Mouse (Mus musculus) gonadal fat pad, adult 2 months (tissue): ENCODE results near the gene Klhl34. TPM values are rescaled to one million over a fixed set of nuclear protein-coding genes. Genes with fewer than 3 reads are reported as not detected.

Source experiments
- DNase-seq: peaks from one replicate; pipeline ENCODE4 v3.0.0-alpha.2; 2012; ENCODE audit warnings: low read depth
- polyA plus RNA-seq: library from polyadenylated mRNA; depleted of rRNA; stranded (reverse); fragments of >200 nt; gene quantifications from 2 replicates; pipeline ENCODE4 v1.2.3, GENCODE M21; 2012; rRNA removed

The Klhl34 gene
- not detected in 2 replicates for polyA plus RNA-seq

- DNase-seq = no peak
These were observed at the start of gene Klhl34 for GRCm38 (mm10) chrX:157818207-157818920. Klhl34 (plus strand) TSS chrX:157818435.

DNA sequence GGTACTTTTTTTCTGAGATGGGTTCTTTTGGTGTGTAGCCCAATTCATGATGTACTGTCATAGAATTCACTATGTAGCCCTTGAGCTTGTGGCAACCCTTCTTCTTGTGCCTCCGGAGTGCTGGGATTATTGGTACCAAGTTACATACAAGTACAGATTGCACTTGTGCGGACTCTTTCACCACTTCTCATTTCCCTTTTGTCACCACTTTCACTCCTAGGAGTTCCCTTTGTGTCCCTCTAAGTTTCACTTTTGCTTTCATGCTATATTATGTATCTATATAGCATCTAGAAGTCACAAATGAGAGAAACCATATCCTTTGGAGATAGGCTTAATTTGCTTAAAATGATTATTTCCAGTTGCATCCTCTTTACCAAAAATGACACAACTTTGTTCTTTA, 16.6 kb upstream of the Klhl34 start:
- no peak for DNase-seq

DNA sequence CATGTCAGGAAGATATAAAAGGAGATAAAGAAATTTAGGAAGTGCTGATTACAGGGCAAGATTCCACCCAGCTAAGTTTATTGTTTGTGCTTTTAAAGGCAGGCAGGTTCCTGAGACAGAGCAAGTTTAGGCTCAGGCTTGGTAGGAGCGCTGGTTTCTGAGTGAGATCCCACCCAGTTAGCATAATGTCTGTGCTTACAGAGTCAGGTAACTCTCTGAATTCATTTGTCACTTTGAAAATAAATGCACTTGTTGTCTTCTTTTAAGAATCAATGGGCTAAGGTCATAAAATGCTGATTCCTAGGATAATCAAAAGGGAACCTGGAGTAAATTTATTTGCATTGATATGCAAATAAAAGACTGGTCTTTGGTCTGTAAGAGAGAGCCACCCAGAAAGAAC, 8.5 kb upstream of the Klhl34 start:
- no peak for DNase-seq

GRCm38 (mm10) chrX:157817571-157818206, 546 bp upstream of the Klhl34 start:
- DNase-seq = no peak

DNA sequence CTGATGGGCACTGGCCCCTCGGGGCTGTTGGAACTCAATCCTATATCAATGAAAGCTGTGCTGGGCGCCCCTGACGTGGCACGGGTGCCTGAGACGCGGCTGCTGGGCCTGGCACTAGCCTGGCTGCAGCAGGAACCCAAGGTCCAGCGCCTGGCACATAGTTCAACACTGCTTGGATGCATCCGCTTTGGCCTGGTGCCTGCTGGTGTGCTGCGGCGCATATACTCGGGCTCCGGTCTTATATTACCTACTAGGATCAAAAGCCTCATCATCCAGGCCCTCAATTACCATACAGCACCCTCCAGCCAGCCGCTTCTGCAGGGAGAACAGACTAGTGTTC, 656 bp downstream of the Klhl34 start:
- DNase-seq = no peak

DNA sequence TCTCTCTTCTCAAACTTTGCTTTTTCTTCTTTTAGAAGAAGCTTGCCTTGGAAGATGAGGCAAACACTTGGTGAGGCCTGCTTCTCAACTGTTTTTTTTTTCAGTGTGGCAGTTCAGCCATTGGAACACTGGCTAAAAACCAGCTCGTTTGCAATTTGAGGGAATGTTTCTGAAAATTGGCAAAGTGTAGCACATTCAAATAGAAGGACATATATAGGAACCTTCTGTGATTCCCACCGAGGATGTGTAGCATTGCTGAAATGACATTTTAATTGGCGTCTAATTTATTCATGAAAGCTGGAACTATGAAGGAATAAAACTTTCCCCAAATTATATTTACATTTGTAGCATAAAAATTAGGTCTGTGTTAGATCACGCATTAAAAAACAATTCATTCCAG, 11.7 kb downstream of the Klhl34 start:
- no peak for DNase-seq

Other genes with a start within 250 kb of the Klhl34 start
- not detected in 2 replicates for gene Yy2, start 249.4 kb upstream of the Klhl34 start, polyA plus RNA-seq
- gene Mbtps2, start 219.7 kb upstream of the Klhl34 start, polyA plus RNA-seq = 7.7 and 11.6 TPM in 2 replicates
- 0.25 and 4.0 TPM in 2 replicates for gene Smpx, start 119.5 kb upstream of the Klhl34 start, polyA plus RNA-seq
- 6.3 and 13.4 TPM in 2 replicates for gene Cnksr2, start 224.9 kb downstream of the Klhl34 start, polyA plus RNA-seq